Mouse (Mus musculus) liver, embryonic 12.5 days (tissue): ENCODE measurements around the gene Lrit3. TPM values are rescaled to one million over a fixed set of nuclear protein-coding genes. Genes with fewer than 3 reads are reported as not detected.
A peak's percentile ranks its signal among the peaks of the same experiment; 100 is the strongest.

Experiments
- ATAC-seq: fragments of 200-750 bp; cut with Nextera tagmentation; 2 replicates; pipeline ENCODE4 v1.8.0; 2017; ENCODE audit warnings: moderate number of reproducible peaks, mild to moderate bottlenecking, moderate library complexity
- H3K27ac ChIP-seq: fragments of 300-500 bp; sonication (generic); 2 replicates; pipeline ENCODE4 v1.5.1; 2016; ENCODE audit warnings: mild to moderate bottlenecking
- H3K27me3 ChIP-seq: fragments of 300-500 bp; sonication (generic); replicated peaks from 2 replicates; pipeline ENCODE4 v1.6.1; 2016; ENCODE audit warnings: mild to moderate bottlenecking, moderate library complexity
- H3K36me3 ChIP-seq: fragments of 300-500 bp; sonication (generic); 2 replicates; pipeline ENCODE4 v1.6.1; 2016; ENCODE audit warnings: mild to moderate bottlenecking, moderate library complexity
- H3K4me1 ChIP-seq: fragments of 300-500 bp; sonication (generic); 2 replicates; pipeline ENCODE4 v1.6.1; 2016
- H3K4me2 ChIP-seq: fragments of 300-500 bp; sonication (generic); 2 replicates; pipeline ENCODE4 v1.6.1; 2016; ENCODE audit warnings: mild to moderate bottlenecking, moderate library complexity
- H3K4me3 ChIP-seq: fragments of 300-500 bp; sonication (generic); 2 replicates; pipeline ENCODE4 v1.5.1; 2016; ENCODE audit warnings: mild to moderate bottlenecking, moderate library complexity
- H3K9ac ChIP-seq: fragments of 300-500 bp; sonication (generic); 2 replicates; pipeline ENCODE4 v1.6.1; 2016; ENCODE audit warnings: mild to moderate bottlenecking, moderate library complexity
- H3K9me3 ChIP-seq: fragments of 300-500 bp; sonication (generic); replicated peaks from 2 replicates; pipeline ENCODE4 v1.6.1; 2016; ENCODE audit warnings: mild to moderate bottlenecking, moderate library complexity
- WGBS: fragments of 180-500 bp; shearing (Covaris S2); methylation state at CpG from one replicate; pipeline ENCODE4 v1.1.7; 2016; ENCODE audit not compliant: insufficient replicate concordance; 5-methylcytosine and 5-hydroxymethylcytosine counted together
- polyA plus RNA-seq: library from polyadenylated mRNA; unstranded; fragments of >200 nt; fragmentation: Nextera tagmentation; extraction: Ambion mirVana; gene quantifications from 2 replicates; pipeline ENCODE4 v1.2.1, GENCODE M21; 2016

The Lrit3 gene
- polyA plus RNA-seq = not detected in 2 replicates

GRCm38 (mm10) chr3:129803765-129804164 is at the start of gene Lrit3:
TSS of gene Lrit3 (minus strand) at chr3:129804030.
- Histone ChIP-seq H3K4me2 (no peak within 1 kb of the TSS), H3K4me1 (no peaks in the 10 kb centered on the region), H3K27me3 (no peaks in the 10 kb centered on the region), H3K9ac (no peak within 1 kb of the TSS), H3K9me3 (no peaks in the 10 kb centered on the region), H3K36me3 (no peaks in the 10 kb centered on the region), H3K27ac (no peak within 1 kb of the TSS), H3K4me3 (no peak within 1 kb of the TSS)
- 70% methylated on average over 10 of the region's 10 CpGs for WGBS
- no peak for ATAC-seq

GRCm38 (mm10) chr3:129846846-129847245 is 43.0 kb upstream of the Lrit3 start:
- Histone ChIP-seq H3K27ac (no peak overlapping the region), H3K9ac (no peak overlapping the region), H3K9me3 (no peaks in the 10 kb centered on the region), H3K4me3 (no peak overlapping the region), H3K4me1 (no peaks in the 10 kb centered on the region), H3K27me3 (no peaks in the 10 kb centered on the region), H3K36me3 (no peaks in the 10 kb centered on the region), H3K4me2 (no peak overlapping the region)
- 69% methylated on average over 7 of the region's 7 CpGs for WGBS
- no peak for ATAC-seq

- Histone ChIP-seq H3K4me3 (no peak overlapping the region), H3K4me2 (no peak overlapping the region), H3K27me3 (no peaks in the 10 kb centered on the region), H3K36me3 (no peaks in the 10 kb centered on the region), H3K27ac (no peak overlapping the region), H3K9me3 (no peaks in the 10 kb centered on the region), H3K4me1 (no peaks in the 10 kb centered on the region), H3K9ac (no peak overlapping the region)
- 47% methylated on average over 2 of the region's 2 CpGs for WGBS
- ATAC-seq = no peak
Measured at GRCm38 (mm10) chr3:129845868-129846267, 42.0 kb upstream of the Lrit3 start.

- Histone ChIP-seq H3K4me2 (peak overlapping the region; percentile 33), H3K4me3 (no peak overlapping the region), H3K27ac (no peak overlapping the region), H3K4me1 (peaks cover 5% of the 10 kb centered on the region; the same call in 1 of the 2 replicates), H3K27me3 (peaks cover 9% of the 10 kb centered on the region; the same call in 1 of the 2 replicates), H3K9ac (no peak overlapping the region), H3K9me3 (no peaks in the 10 kb centered on the region), H3K36me3 (no peaks in the 10 kb centered on the region)
- 53% methylated on average over 7 of the region's 7 CpGs for WGBS
- peak; percentile 43 for ATAC-seq
Measured at GRCm38 (mm10) chr3:129838017-129838416, 34.2 kb upstream of the Lrit3 start.

GRCm38 (mm10) chr3:129836965-129837364 is 33.1 kb upstream of the Lrit3 start:
- ATAC-seq = no peak
- Histone ChIP-seq H3K4me2 (peak overlapping the region; percentile 33; the same call in 1 of the 2 replicates), H3K27ac (no peak overlapping the region), H3K36me3 (no peaks in the 10 kb centered on the region), H3K27me3 (peaks cover 13% of the 10 kb centered on the region; the same call in 1 of the 2 replicates), H3K4me1 (peaks cover 5% of the 10 kb centered on the region; the same call in 1 of the 2 replicates), H3K9ac (no peak overlapping the region), H3K4me3 (peak overlapping the region; percentile 21; the same call in 1 of the 2 replicates), H3K9me3 (no peaks in the 10 kb centered on the region)
- WGBS = 61% methylated on average over 6 of the region's 6 CpGs

GRCm38 (mm10) chr3:129836051-129836697 is 32.3 kb upstream of the Lrit3 start:
- Histone ChIP-seq H3K27ac (peak overlapping the region; percentile 36; the same call in 1 of the 2 replicates), H3K9me3 (no peaks in the 10 kb centered on the region), H3K27me3 (peaks cover 13% of the 10 kb centered on the region; the same call in 1 of the 2 replicates), H3K4me3 (no peak overlapping the region), H3K36me3 (no peaks in the 10 kb centered on the region), H3K4me2 (peak overlapping the region; percentile 40), H3K4me1 (peaks cover 5% of the 10 kb centered on the region; the same call in 1 of the 2 replicates), H3K9ac (no peak overlapping the region)
- ATAC-seq = peak; percentile 19; the same call in 1 of the 2 replicates
- 21% methylated on average over 11 of the region's 11 CpGs for WGBS

- peaks cover 5% of the 10 kb centered on the region; the same call in 1 of the 2 replicates for H3K4me1 ChIP-seq
Measured at GRCm38 (mm10) chr3:129835388-129835934, 31.6 kb upstream of the Lrit3 start, which contains the start of gene Cfi. TSS of gene Cfi (plus strand) at chr3:129835884.

GRCm38 (mm10) chr3:129831035-129831568 is 27.3 kb upstream of the Lrit3 start, which contains the start of gene Gar1:
TSS of gene Gar1 (minus strand) at chr3:129831396.
- Histone ChIP-seq H3K4me2 (peak within 1 kb of the TSS; percentile 86), H3K36me3 (peaks cover 29% of the 10 kb centered on the region), H3K9ac (peak within 1 kb of the TSS; percentile 78), H3K27me3 (peaks cover 13% of the 10 kb centered on the region; the same call in 1 of the 2 replicates), H3K4me1 (peaks cover 33% of the 10 kb centered on the region), H3K27ac (peak within 1 kb of the TSS; percentile 88), H3K9me3 (no peaks in the 10 kb centered on the region), H3K4me3 (peak within 1 kb of the TSS; percentile 82)
- under 1% methylated on average over 60 of the region's 60 CpGs for WGBS
- ATAC-seq = peak; percentile 87

More at GRCm38 (mm10) chr3:129835388-129835934, 31.6 kb upstream of the Lrit3 start, which contains the start of gene Cfi:
- Histone ChIP-seq H3K9me3 (no peaks in the 10 kb centered on the region), H3K27ac (peak within 1 kb of the TSS; percentile 36; the same call in 1 of the 2 replicates), H3K36me3 (no peaks in the 10 kb centered on the region), H3K4me2 (peak within 1 kb of the TSS; percentile 40), H3K4me3 (peak within 1 kb of the TSS; percentile 21; the same call in 1 of the 2 replicates), H3K9ac (no peak within 1 kb of the TSS), H3K27me3 (peaks cover 13% of the 10 kb centered on the region; the same call in 1 of the 2 replicates)
- no peak for ATAC-seq
- 50% methylated on average over 6 of the region's 6 CpGs for WGBS

GRCm38 (mm10) chr3:129830626-129831025 is 26.8 kb upstream of the Lrit3 start:
- peaks cover 13% of the 10 kb centered on the region; the same call in 1 of the 2 replicates for H3K27me3 ChIP-seq
- ATAC-seq = peak; percentile 5; the same call in 1 of the 2 replicates
- H3K27ac ChIP-seq = peak overlapping the region; percentile 88
- H3K4me2 ChIP-seq = peak overlapping the region; percentile 86
- H3K36me3 ChIP-seq = peaks cover 34% of the 10 kb centered on the region
- under 1% methylated on average over 45 of the region's 45 CpGs for WGBS
- H3K4me3 ChIP-seq = peak overlapping the region; percentile 82
- peaks cover 33% of the 10 kb centered on the region for H3K4me1 ChIP-seq
- peak overlapping the region; percentile 78 for H3K9ac ChIP-seq
- no peaks in the 10 kb centered on the region for H3K9me3 ChIP-seq

- peaks cover 28% of the 10 kb centered on the region for H3K4me1 ChIP-seq
- H3K27me3 ChIP-seq = 0 out of 2 replicates have a peak, but pooled peaks cover 4% of the 10 kb centered on the region
- no peak overlapping the region for H3K4me3 ChIP-seq
- H3K36me3 ChIP-seq = peaks cover 63% of the 10 kb centered on the region
- H3K27ac ChIP-seq = no peak overlapping the region
- no peak overlapping the region for H3K9ac ChIP-seq
- ATAC-seq = no peak
- H3K9me3 ChIP-seq = no peaks in the 10 kb centered on the region
- WGBS = 57% methylated on average over 5 of the region's 5 CpGs
- no peak overlapping the region for H3K4me2 ChIP-seq
Measured at GRCm38 (mm10) chr3:129827691-129828090, 23.9 kb upstream of the Lrit3 start.

- Histone ChIP-seq H3K9ac (no peak overlapping the region), H3K27me3 (no peaks in the 10 kb centered on the region), H3K4me2 (no peak overlapping the region), H3K4me3 (no peak overlapping the region), H3K27ac (no peak overlapping the region), H3K36me3 (peaks cover 73% of the 10 kb centered on the region), H3K9me3 (no peaks in the 10 kb centered on the region), H3K4me1 (peaks cover 28% of the 10 kb centered on the region)
- 87% methylated on average over 10 of the region's 10 CpGs for WGBS
- ATAC-seq = no peak
Measured at GRCm38 (mm10) chr3:129826691-129827090, 22.9 kb upstream of the Lrit3 start.

- Histone ChIP-seq H3K27me3 (no peaks in the 10 kb centered on the region), H3K4me3 (no peak overlapping the region), H3K9ac (no peak overlapping the region), H3K9me3 (no peaks in the 10 kb centered on the region), H3K4me2 (no peak overlapping the region), H3K36me3 (peaks cover 77% of the 10 kb centered on the region), H3K4me1 (peaks cover 24% of the 10 kb centered on the region), H3K27ac (no peak overlapping the region)
- no peak for ATAC-seq
- 81% methylated on average over 10 of the region's 10 CpGs for WGBS
Measured at GRCm38 (mm10) chr3:129824891-129825290, 21.1 kb upstream of the Lrit3 start.
